Mouse (Mus musculus) kidney, embryonic 14.5 days (tissue): ENCODE measurements around the gene Eif5b. TPM values are rescaled to one million over a fixed set of nuclear protein-coding genes. Genes with fewer than 3 reads are reported as not detected.
"Not testable (repeated sequence)": the region's sequence is repeated elsewhere in the genome, so short reads cannot be mapped to it uniquely, and the experiment has no call there.

Experiments
- ATAC-seq: fragments of 200-750 bp; cut with Nextera tagmentation; 2 replicates; pipeline ENCODE4 v1.8.0; 2017; ENCODE audit warnings: moderate number of reproducible peaks, mild to moderate bottlenecking, moderate TSS enrichment, moderate library complexity; ENCODE audit not compliant: low FRiP score, low TSS enrichment
- H3K27ac ChIP-seq: fragments of 300-500 bp; sonication (generic); 2 replicates; pipeline ENCODE4 v1.5.1; 2014; ENCODE audit warnings: low read depth, mild to moderate bottlenecking, low read length, moderate library complexity, mixed read lengths
- H3K27me3 ChIP-seq: fragments of 300-500 bp; sonication (generic); 2 replicates; pipeline ENCODE4 v1.6.1; 2014; ENCODE audit warnings: mild to moderate bottlenecking, low read length; ENCODE audit not compliant: control insufficient read depth, insufficient read depth
- H3K36me3 ChIP-seq: fragments of 300-500 bp; sonication (generic); 2 replicates; pipeline ENCODE4 v1.6.1; 2014; ENCODE audit warnings: low read length, mixed read lengths; ENCODE audit not compliant: control insufficient read depth, insufficient read depth
- H3K4me1 ChIP-seq: fragments of 300-500 bp; sonication (generic); 2 replicates; pipeline ENCODE4 v1.6.1; 2014; ENCODE audit warnings: low read length, mixed read lengths; ENCODE audit not compliant: control insufficient read depth, insufficient read depth
- H3K4me2 ChIP-seq: fragments of 300-500 bp; sonication (generic); replicated peaks from 2 replicates; pipeline ENCODE4 v1.6.1; 2014; ENCODE audit warnings: low read depth, mild to moderate bottlenecking, low read length
- H3K4me3 ChIP-seq: fragments of 300-500 bp; sonication (generic); 2 replicates; pipeline ENCODE4 v1.5.1; 2014; ENCODE audit warnings: mild to moderate bottlenecking, low read length
- H3K9ac ChIP-seq: fragments of 300-500 bp; sonication (generic); 2 replicates; pipeline ENCODE4 v1.6.1; 2014; ENCODE audit warnings: low read depth, mild to moderate bottlenecking, low read length, moderate library complexity
- H3K9me3 ChIP-seq: fragments of 300-500 bp; sonication (generic); 2 replicates; pipeline ENCODE4 v1.6.1; 2016; ENCODE audit warnings: low read length; ENCODE audit not compliant: control insufficient read depth
- WGBS: fragments of 180-500 bp; shearing (Covaris S2); extraction: QIAGEN DNeasy Blood & Tissue Kit; methylation state at CpG from one replicate; pipeline ENCODE4 v1.1.7; 2014; 5-methylcytosine and 5-hydroxymethylcytosine counted together
- polyA plus RNA-seq: library from polyadenylated mRNA; unstranded; fragments of >200 nt; fragmentation: Nextera tagmentation; extraction: Ambion mirVana; gene quantifications from 2 replicates; pipeline ENCODE4 v1.2.1, GENCODE M21; 2014

Eif5b gene
- polyA plus RNA-seq, 1 experiment from 2014 or later = 29.9 TPM

DNA sequence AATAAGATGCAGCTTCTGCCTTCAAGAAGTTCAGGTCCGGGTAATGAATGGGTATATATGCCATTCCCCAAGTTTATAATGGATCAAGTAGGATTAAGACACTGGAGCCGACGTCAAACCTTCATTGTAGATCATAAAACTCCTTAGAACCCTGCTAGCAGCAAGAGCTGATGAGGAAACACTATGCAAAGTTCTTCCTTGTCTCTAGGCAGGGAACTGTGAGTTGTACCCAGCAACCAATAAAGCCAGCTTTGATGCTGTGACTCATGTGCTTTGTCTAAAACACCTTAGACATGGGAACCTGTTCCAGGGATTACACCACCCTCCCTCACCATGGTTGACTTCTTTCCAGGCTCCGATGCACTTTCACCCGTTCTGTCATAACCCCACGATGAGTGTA, 29.1 kb upstream of the Eif5b start:
- Histone ChIP-seq H3K9me3 (no peaks in the 10 kb centered on the region), H3K27ac (no peak overlapping the region), H3K4me1 (no peaks in the 10 kb centered on the region), H3K9ac (no peak overlapping the region), H3K4me3 (no peak overlapping the region), H3K27me3 (no peaks in the 10 kb centered on the region), H3K36me3 (no peaks in the 10 kb centered on the region), H3K4me2 (no peak overlapping the region)
- 82% methylated on average over 6 of the region's 6 CpGs for WGBS
- ATAC-seq = no peak

GRCm38 (mm10) chr1:37971520-37971919, 26.3 kb upstream of the Eif5b start:
- no peak for ATAC-seq
- Histone ChIP-seq H3K4me3 (no peak overlapping the region), H3K36me3 (no peaks in the 10 kb centered on the region), H3K27me3 (no peaks in the 10 kb centered on the region), H3K9me3 (no peaks in the 10 kb centered on the region), H3K9ac (no peak overlapping the region), H3K4me2 (no peak overlapping the region), H3K27ac (no peak overlapping the region), H3K4me1 (no peaks in the 10 kb centered on the region)
- 67% methylated on average over 4 of the region's 4 CpGs for WGBS

DNA sequence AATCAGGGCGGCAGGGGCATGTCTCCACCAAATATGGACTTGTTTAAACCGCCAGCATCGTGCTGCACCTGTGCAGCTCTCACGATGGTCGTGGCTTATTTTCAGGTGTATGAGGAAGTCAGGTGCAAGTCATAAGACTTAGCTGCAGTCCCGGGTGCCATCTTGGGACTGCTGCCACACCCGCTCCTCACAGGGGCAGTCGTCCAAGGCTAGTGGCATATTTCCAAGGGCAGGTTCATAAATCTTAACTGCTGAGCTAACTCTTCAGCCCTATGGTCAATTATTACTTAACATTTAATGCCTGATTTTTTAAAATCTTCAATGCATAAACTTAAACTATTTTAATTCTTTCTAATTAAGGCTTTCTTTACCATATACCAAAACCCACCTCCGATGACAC, 21.1 kb upstream of the Eif5b start:
- not testable (repeated sequence) for H3K4me3 ChIP-seq, ATAC-seq, H3K4me1 ChIP-seq, H3K27ac ChIP-seq, H3K9ac ChIP-seq, H3K36me3 ChIP-seq, H3K9me3 ChIP-seq, H3K27me3 ChIP-seq, H3K4me2 ChIP-seq
- 70% methylated on average over 9 of the region's 9 CpGs for WGBS

DNA sequence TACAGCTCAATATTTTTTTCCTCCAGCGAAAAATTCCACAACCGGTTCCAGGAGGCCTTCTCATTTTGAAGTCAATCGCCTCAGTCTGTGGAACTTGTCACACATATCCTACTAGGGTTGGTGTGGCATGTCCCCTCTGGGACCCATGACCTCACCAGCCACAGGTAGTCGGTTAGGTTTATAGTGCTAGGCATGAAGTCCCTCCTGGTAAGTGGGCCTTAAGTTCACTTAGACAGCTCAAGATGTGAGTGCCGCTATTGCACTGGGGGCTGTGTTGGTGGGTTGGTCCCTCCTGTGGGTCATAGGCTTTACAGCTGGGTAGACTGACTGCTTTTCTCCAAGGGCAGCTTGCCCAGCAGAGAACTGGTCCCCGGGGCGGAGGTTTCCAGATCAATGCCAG, 20.5 kb upstream of the Eif5b start:
- Histone ChIP-seq H3K36me3 (no peaks in the 10 kb centered on the region), H3K9ac (no peak overlapping the region), H3K27me3 (no peaks in the 10 kb centered on the region), H3K4me3 (no peak overlapping the region), H3K4me1 (no peaks in the 10 kb centered on the region), H3K27ac (no peak overlapping the region), H3K4me2 (no peak overlapping the region), H3K9me3 (no peaks in the 10 kb centered on the region)
- ATAC-seq = no peak
- WGBS = 91% methylated on average over 7 of the region's 7 CpGs

DNA sequence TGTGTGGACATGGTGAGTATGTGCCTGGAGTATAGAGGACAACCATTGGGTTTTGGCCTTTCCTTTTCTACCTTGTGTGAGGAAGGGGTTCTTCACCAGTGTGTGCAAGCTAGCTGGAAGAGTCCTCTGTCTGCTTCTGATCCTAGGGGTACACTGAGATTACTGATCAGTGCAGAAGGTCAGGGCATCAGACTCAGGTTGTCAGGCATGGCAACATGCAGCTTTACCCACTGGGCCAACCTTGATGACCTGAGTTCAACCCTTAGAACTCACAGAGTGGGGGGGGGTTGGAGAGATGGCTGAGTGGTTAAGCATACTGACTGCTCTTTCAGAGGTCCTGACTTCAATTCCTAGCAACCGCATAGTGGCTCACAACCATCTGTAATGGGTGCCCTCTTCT, 13.5 kb upstream of the Eif5b start:
- WGBS = 95% methylated on average over 1 of the region's 1 CpGs
- Histone ChIP-seq H3K9ac (no peak overlapping the region), H3K9me3 (no peaks in the 10 kb centered on the region)

GRCm38 (mm10) chr1:37985764-37986323, 12.0 kb upstream of the Eif5b start:
- Histone ChIP-seq H3K27me3 (no peaks in the 10 kb centered on the region), H3K4me2 (no peak overlapping the region), H3K4me1 (no peaks in the 10 kb centered on the region), H3K9me3 (no peaks in the 10 kb centered on the region), H3K36me3 (peaks cover 47% of the 10 kb centered on the region), H3K4me3 (no peak overlapping the region), H3K9ac (no peak overlapping the region), H3K27ac (no peak overlapping the region)
- ATAC-seq = no peak
- WGBS = 84% methylated on average over 9 of the region's 9 CpGs

More for the DNA sequence above, 13.5 kb upstream of the Eif5b start:
- no peaks in the 10 kb centered on the region for H3K4me1 ChIP-seq
- H3K4me2 ChIP-seq = no peak overlapping the region
- H3K27ac ChIP-seq = no peak overlapping the region
- H3K36me3 ChIP-seq = peaks cover 32% of the 10 kb centered on the region
- no peak overlapping the region for H3K4me3 ChIP-seq
- H3K27me3 ChIP-seq = no peaks in the 10 kb centered on the region
- ATAC-seq = peak; percentile 20; the same call in 1 of the 2 replicates

- no peak overlapping the region for H3K27ac ChIP-seq
- no peaks in the 10 kb centered on the region for H3K27me3 ChIP-seq
- no peaks in the 10 kb centered on the region for H3K4me1 ChIP-seq
- peaks cover 66% of the 10 kb centered on the region for H3K36me3 ChIP-seq
- no peak overlapping the region for H3K4me2 ChIP-seq
- ATAC-seq = no peak
- WGBS = 84% methylated on average over 5 of the region's 5 CpGs
- no peaks in the 10 kb centered on the region for H3K9me3 ChIP-seq
- H3K4me3 ChIP-seq = no peak overlapping the region
- no peak overlapping the region for H3K9ac ChIP-seq
These were observed 10.0 kb upstream of the Eif5b start for GRCm38 (mm10) chr1:37987856-37988255.

- Histone ChIP-seq H3K4me1 (peaks cover 16% of the 10 kb centered on the region), H3K9me3 (no peaks in the 10 kb centered on the region), H3K4me2 (peak overlapping the region; percentile 62), H3K27me3 (no peaks in the 10 kb centered on the region), H3K36me3 (peaks cover 40% of the 10 kb centered on the region), H3K4me3 (peak overlapping the region; percentile 91), H3K9ac (peak overlapping the region; percentile 74), H3K27ac (no peak overlapping the region)
- 45% methylated on average over 3 of the region's 3 CpGs for WGBS
- no peak for ATAC-seq
These were observed 1.6 kb upstream of the Eif5b start for GRCm38 (mm10) chr1:37996226-37996625.

DNA sequence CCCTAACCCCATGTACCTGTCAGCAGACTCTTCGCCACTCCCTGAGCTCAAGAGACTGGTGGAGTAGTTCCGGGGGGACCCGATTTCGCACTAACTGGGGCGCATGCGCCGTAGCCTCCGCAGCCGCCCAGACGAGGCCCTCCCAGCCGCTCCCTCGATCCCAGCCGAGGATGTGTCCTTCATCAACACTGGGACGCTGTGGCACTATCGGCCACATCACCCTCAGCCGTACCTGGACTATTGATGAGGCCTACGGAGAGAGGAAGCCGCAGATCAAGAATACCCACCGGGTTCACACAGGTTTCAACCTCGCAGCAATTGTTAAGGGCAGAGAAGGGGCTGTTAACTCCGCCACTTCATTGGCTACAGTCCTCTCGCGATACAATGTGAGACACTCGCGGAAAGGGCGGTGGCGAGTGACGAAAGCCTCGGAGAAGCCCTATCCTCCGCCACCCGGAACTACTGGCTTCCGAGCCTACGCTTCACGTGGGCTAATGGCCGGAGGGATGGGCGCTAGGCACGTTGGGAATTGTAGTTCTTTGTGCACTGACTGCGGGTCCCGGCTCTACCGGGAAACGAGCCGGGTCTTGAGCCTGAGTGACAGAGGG, 829 bp upstream of the Eif5b start:
- Histone ChIP-seq H3K27me3 (no peaks in the 10 kb centered on the region), H3K9me3 (no peaks in the 10 kb centered on the region), H3K4me2 (peak overlapping the region; percentile 73), H3K4me3 (peak overlapping the region; percentile 91), H3K4me1 (peaks cover 16% of the 10 kb centered on the region), H3K36me3 (peaks cover 33% of the 10 kb centered on the region), H3K9ac (peak overlapping the region; percentile 74), H3K27ac (peak overlapping the region; percentile 88)
- ATAC-seq = peak; percentile 96
- under 1% methylated on average over 42 of the region's 42 CpGs for WGBS
